Mouse (Mus musculus) testis, adult 2 months (tissue): ENCODE measurements around the gene Btbd35f26. TPM values are rescaled to one million over a fixed set of nuclear protein-coding genes. Genes with fewer than 3 reads are reported as not detected.
"Not testable (repeated sequence)": the region's sequence is repeated elsewhere in the genome, so short reads cannot be mapped to it uniquely, and the experiment has no call there.

Experiments
- H3K27ac ChIP-seq: fragments of 200-500 bp; 2 replicates; pipeline ENCODE4 v1.5.1; 2012; ENCODE audit warnings: low read depth, low read length; ENCODE audit not compliant: control insufficient read depth, insufficient read depth
- H3K27me3 ChIP-seq: fragments of 200-500 bp; 2 replicates; pipeline ENCODE4 v1.6.1; 2012; ENCODE audit warnings: mild to moderate bottlenecking, low read length, moderate library complexity; ENCODE audit not compliant: control insufficient read depth, insufficient read depth
- H3K36me3 ChIP-seq: fragments of 200-500 bp; 2 replicates; pipeline ENCODE4 v1.6.1; 2012; ENCODE audit warnings: mild to moderate bottlenecking, low read length; ENCODE audit not compliant: control insufficient read depth, insufficient read depth
- H3K4me1 ChIP-seq: fragments of 200-500 bp; 2 replicates; pipeline ENCODE4 v1.6.1; 2012; ENCODE audit warnings: low read length; ENCODE audit not compliant: control insufficient read depth, insufficient read depth
- H3K4me3 ChIP-seq: fragments of 200-500 bp; 2 replicates; pipeline ENCODE4 v1.5.1; 2012; ENCODE audit warnings: low read depth, mild to moderate bottlenecking, low read length, moderate library complexity, mixed read lengths; ENCODE audit not compliant: control insufficient read depth
- polyA plus RNA-seq: library from polyadenylated mRNA; depleted of rRNA; stranded (reverse); fragments of >200 nt; gene quantifications from 2 replicates; pipeline ENCODE4 v1.2.3, GENCODE M21; 2012; rRNA removed

The Btbd35f26 gene
- polyA plus RNA-seq, result 0.10 TPM in 1 of 2 replicates, not detected in the other

DNA sequence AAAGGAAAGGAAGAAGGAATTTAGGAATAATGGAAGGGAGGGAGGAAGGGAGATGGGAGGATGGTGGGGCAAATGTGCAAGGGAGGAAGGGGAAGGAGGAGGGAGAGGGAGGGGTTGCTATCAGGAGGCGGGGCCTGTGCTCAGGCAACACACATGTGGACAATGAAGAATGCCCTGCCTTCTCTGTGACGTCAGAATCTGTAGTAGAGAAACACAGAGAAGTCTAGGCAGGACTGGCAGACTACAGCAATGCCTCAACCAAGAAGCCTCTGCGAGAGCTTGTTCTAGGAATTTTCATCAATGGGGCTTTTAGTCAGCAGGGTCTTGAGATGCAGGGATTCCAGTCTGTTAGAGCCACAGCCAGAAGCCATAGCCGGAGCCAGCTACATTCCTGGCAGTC is at the start of gene Btbd35f26:
TSS of gene Btbd35f26 (plus strand) at position 301 of the 400 bp plus-strand sequence.
- not testable (repeated sequence) for H3K27me3 ChIP-seq, H3K36me3 ChIP-seq, H3K4me1 ChIP-seq, H3K4me3 ChIP-seq, H3K27ac ChIP-seq

DNA sequence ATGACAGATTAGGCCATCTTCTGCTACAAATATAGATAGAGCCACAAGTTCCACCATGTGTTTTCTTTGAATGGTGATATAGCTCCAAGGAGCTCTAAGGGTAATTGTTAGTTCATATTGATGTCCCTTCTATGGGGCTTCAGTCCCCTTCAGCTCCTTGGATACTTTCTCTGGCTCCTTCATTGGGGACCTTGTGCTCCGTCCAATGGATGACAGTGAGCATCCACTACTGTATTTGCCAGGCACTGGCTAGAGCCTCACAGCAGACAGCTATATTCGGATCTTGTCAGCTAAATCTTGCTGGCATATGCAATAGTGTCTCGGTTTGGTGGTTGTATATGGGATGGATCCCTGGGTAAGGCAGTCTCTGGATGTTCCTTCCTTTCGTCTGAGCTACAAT is 5.7 kb downstream of the Btbd35f26 start:
- not testable (repeated sequence) for H3K4me3 ChIP-seq, H3K36me3 ChIP-seq, H3K27ac ChIP-seq, H3K4me1 ChIP-seq, H3K27me3 ChIP-seq

DNA sequence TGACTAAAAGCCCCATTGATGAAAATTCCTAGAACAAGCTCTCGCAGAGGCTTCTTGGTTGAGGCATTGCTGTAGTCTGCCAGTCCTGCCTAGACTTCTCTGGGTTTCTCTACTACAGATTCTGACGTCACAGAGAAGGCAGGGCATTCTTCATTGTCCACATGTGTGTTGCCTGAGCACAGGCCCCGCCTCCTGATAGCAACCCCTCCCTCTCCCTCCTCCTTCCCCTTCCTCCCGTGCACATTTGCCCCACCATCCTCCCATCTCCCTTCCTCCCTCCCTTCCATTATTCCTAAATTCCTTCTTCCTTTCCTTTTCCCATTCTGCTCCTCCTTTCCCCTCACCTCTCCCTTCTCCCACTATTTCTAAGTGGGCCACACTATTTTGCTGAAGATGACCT is 47.6 kb downstream of the Btbd35f26 start, which contains the start of gene Btbd35f19:
TSS of gene Btbd35f19 (minus strand) at position 101 of the 400 bp plus-strand sequence.
- H3K27me3 ChIP-seq, H3K4me3 ChIP-seq, H3K4me1 ChIP-seq, H3K36me3 ChIP-seq, H3K27ac ChIP-seq: not testable (repeated sequence)

Other genes starting within 250 kb of the Btbd35f26 start
- gene Btbd35f29, start 218.8 kb upstream of the Btbd35f26 start, polyA plus RNA-seq, result 0.30 and 0.75 TPM in 2 replicates
- 0.26 TPM in 1 of 2 replicates, not detected in the other for gene Spin2f, start 82.6 kb upstream of the Btbd35f26 start, polyA plus RNA-seq
- 0.20 TPM in 1 of 2 replicates, not detected in the other for gene Btbd35f19, start 47.5 kb downstream of the Btbd35f26 start, polyA plus RNA-seq
- gene Gm21883, start 237.8 kb downstream of the Btbd35f26 start, polyA plus RNA-seq, result not detected in 2 replicates